13 mouse cellular contexts compared by ENCODE assay signal in genomic region chr4:131145507-131145906, GRCm38 (mm10).
DNase-seq lines count a peak whose midpoint lies in the region; ATAC-seq and TF ChIP-seq lines count a peak whose summit lies in the region.
"Had no signal": no experiment of that assay in that cellular context is flagged by ENCODE, and none has a peak within 500 bp of the region (broad histone marks: within the 10 kb centered on the region; RNA-seq: fewer than 3 reads in every experiment).

No protein-coding gene starts in this region.

- no peak overlapping the region for H3K9ac ChIP-seq in kidney, embryonic 14.5 days (ENCODE audit: low read depth, low read length)
- H3K9ac ChIP-seq in ES-E14 (ENCODE audit: insufficient read depth, low read depth, low read length, poor library complexity, severe bottlenecking), result no peak overlapping the region
- H3K9ac ChIP-seq in midbrain, embryonic 13.5 days (replicated peaks), result no peak overlapping the region
- H3K9ac ChIP-seq: limb, embryonic 15.5 days had no signal

- H3K4me2 ChIP-seq in kidney, embryonic 14.5 days (replicated peaks; ENCODE audit: low read depth, low read length), result no peak overlapping the region
- H3K4me2 ChIP-seq in midbrain, embryonic 13.5 days (replicated peaks), result no peak overlapping the region
- H3K4me2 ChIP-seq: limb, embryonic 15.5 days had no signal

- ATAC-seq in kidney, embryonic 14.5 days (ENCODE audit: low FRiP score, low TSS enrichment), result no peak
- no peak for ATAC-seq in midbrain, embryonic 13.5 days

- no peaks in the 10 kb centered on the region for H3K9me3 ChIP-seq in kidney, embryonic 14.5 days (ENCODE audit: control insufficient read depth, low read length)
- H3K9me3 ChIP-seq in ES-E14 (ENCODE audit: control insufficient read depth, insufficient read depth, low read depth, low read length), result no peaks in the 10 kb centered on the region
- no peaks in the 10 kb centered on the region for H3K9me3 ChIP-seq in midbrain, embryonic 13.5 days
- H3K9me3 ChIP-seq: limb, embryonic 15.5 days had no signal

- no peaks in the 10 kb centered on the region for H3K4me1 ChIP-seq in kidney, adult 2 months (ENCODE audit: control insufficient read depth, insufficient read depth, low read length)
- no peaks in the 10 kb centered on the region for H3K4me1 ChIP-seq in kidney, embryonic 14.5 days (ENCODE audit: control insufficient read depth, insufficient read depth, low read length)
- H3K4me1 ChIP-seq in spleen, adult 2 months (ENCODE audit: control insufficient read depth, insufficient read depth, insufficient read length), result no peaks in the 10 kb centered on the region
- H3K4me1 ChIP-seq in ES-E14 (ENCODE audit: control insufficient read depth in 2 of 2, insufficient read depth in 2 of 2, low read length in 2 of 2, poor library complexity in 1 of 2), result no peaks in the 10 kb centered on the region; a peak in 1 of 4 replicates
- peaks cover 18% of the 10 kb centered on the region for H3K4me1 ChIP-seq in midbrain, embryonic 13.5 days (replicated peaks)
- H3K4me1 ChIP-seq: limb, embryonic 15.5 days; megakaryocyte, embryonic 14.5 days had no signal

- in situ Hi-C loops in ES-E14 (cut with MboI; ENCODE audit: low sequenced_read_pairs in 2 of 2, unreplicated experiment in 2 of 2), result loop anchor here in 1 of 2 experiments (25.0 kb wide), 1 partner anchor 183 kb away; no protein-coding TSS in a partner anchor

- H3K36me3 ChIP-seq in kidney, adult 2 months (ENCODE audit: control insufficient read depth, insufficient read depth, low read length), result no peaks in the 10 kb centered on the region
- H3K36me3 ChIP-seq in kidney, embryonic 14.5 days (ENCODE audit: control insufficient read depth, insufficient read depth, low read length), result no peaks in the 10 kb centered on the region
- H3K36me3 ChIP-seq in spleen, adult 2 months (ENCODE audit: control insufficient read depth, insufficient read depth, low read length), result no peaks in the 10 kb centered on the region
- no peaks in the 10 kb centered on the region for H3K36me3 ChIP-seq in ES-E14 (ENCODE audit: control insufficient read depth, insufficient read depth, low read length, poor library complexity, severe bottlenecking)
- no peaks in the 10 kb centered on the region for H3K36me3 ChIP-seq in midbrain, embryonic 13.5 days
- H3K36me3 ChIP-seq: limb, embryonic 15.5 days had no signal

- no peak for TF ChIP-seq POLR2A in kidney, adult 2 months (IDR thresholded peaks at IDR 0.05; ENCODE audit: low read depth, low read length)
- TF ChIP-seq POLR2A in spleen, adult 2 months (IDR thresholded peaks at IDR 0.05; ENCODE audit: low read depth, low read length), result no peak

- H3K27ac ChIP-seq in kidney, adult 2 months (ENCODE audit: insufficient read depth, low read depth, low read length), result no peak overlapping the region
- H3K27ac ChIP-seq in kidney, embryonic 14.5 days (ENCODE audit: low read depth, low read length), result no peak overlapping the region
- H3K27ac ChIP-seq in spleen, adult 2 months (ENCODE audit: insufficient read depth, low read length), result no peak overlapping the region
- H3K27ac ChIP-seq in ES-E14 (ENCODE audit: insufficient read depth, low read depth, low read length, poor library complexity, severe bottlenecking), result no peak overlapping the region
- H3K27ac ChIP-seq in midbrain, embryonic 13.5 days, result no peak overlapping the region
- H3K27ac ChIP-seq: limb, embryonic 15.5 days had no signal

- WGBS in kidney, adult 2 months, result 83% methylated on average over 1 of the region's 1 CpGs
- 70% methylated on average over 1 of the region's 1 CpGs for WGBS in kidney, embryonic 14.5 days
- WGBS in spleen, adult 2 months, result 65% methylated on average over 1 of the region's 1 CpGs
- WGBS in midbrain, embryonic 13.5 days, result 68% methylated on average over 1 of the region's 1 CpGs

- H3K27me3 ChIP-seq in kidney, adult 2 months (replicated peaks; ENCODE audit: control insufficient read depth, insufficient read depth, low read length), result no peaks in the 10 kb centered on the region
- H3K27me3 ChIP-seq in kidney, embryonic 14.5 days (ENCODE audit: control insufficient read depth, insufficient read depth, low read length), result no peaks in the 10 kb centered on the region
- no peaks in the 10 kb centered on the region for H3K27me3 ChIP-seq in spleen, adult 2 months (ENCODE audit: control insufficient read depth, insufficient read depth, low read length)
- peaks cover 6% of the 10 kb centered on the region; the same call in 1 of the 2 replicates for H3K27me3 ChIP-seq in midbrain, embryonic 13.5 days
- H3K27me3 ChIP-seq: limb, embryonic 15.5 days had no signal

- peak; percentile 53 for TF ChIP-seq CTCF in kidney, adult 2 months (conservative IDR thresholded peaks at IDR 0.05; ENCODE audit: insufficient read depth, insufficient read length, low read depth, low read length)
- TF ChIP-seq CTCF in spleen, adult 2 months (IDR thresholded peaks at IDR 0.05; ENCODE audit: extremely low read depth, insufficient read depth, insufficient read length, insufficient replicate concordance), result peak; percentile 35; the same call in 1 of the 2 replicates

- DNase-seq in kidney, adult 2 months, result no peak
- DNase-seq in spleen, adult 2 months (ENCODE audit: low read depth in 1 of 2, low spot score in 2 of 2), result no peak
- DNase-seq in spleen, adult 12 weeks (ENCODE audit: low spot score), result no peak
- no peak for DNase-seq in ES-E14 (ENCODE audit: low read depth, low spot score)
- DNase-seq in naive thymus-derived CD4-positive, alpha-beta T cell, adult 2 months (ENCODE audit: low read depth), result peak; percentile 31
- no peak for DNase-seq in heart, postnatal 4 days
- DNase-seq: heart, adult 11 months; heart, postnatal 36 days; kidney, adult 18-20 months had no signal

- H3K4me3 ChIP-seq in kidney, adult 2 months (ENCODE audit: insufficient read depth, low read depth, low read length), result no peak overlapping the region
- H3K4me3 ChIP-seq in kidney, embryonic 14.5 days (ENCODE audit: low read length), result no peak overlapping the region
- no peak overlapping the region for H3K4me3 ChIP-seq in spleen, adult 2 months (ENCODE audit: extremely low read depth, insufficient read depth, insufficient read length)
- no peak overlapping the region for H3K4me3 ChIP-seq in ES-E14 (ENCODE audit: insufficient read depth in 1 of 2, low read depth in 1 of 2, low read length in 2 of 2, poor library complexity in 1 of 2, severe bottlenecking in 1 of 2)
- no peak overlapping the region for H3K4me3 ChIP-seq in midbrain, embryonic 13.5 days (replicated peaks)
- H3K4me3 ChIP-seq: limb, embryonic 15.5 days; megakaryocyte, embryonic 14.5 days had no signal

TF ChIP-seq in ES-E14, 5 proteins besides CTCF, POLR2A, EP300 and RAD21:
- 0 out of 2 replicates have a peak, but pooled peaks have one; percentile 19 for TF ChIP-seq ZC3H11A (IDR thresholded peaks at IDR 0.05; ENCODE audit: borderline replicate concordance, low read depth, low read length)
- TF ChIP-seq ZNF384 (IDR thresholded peaks at IDR 0.05; ENCODE audit: low read depth, low read length), result no peak
